Mouse (Mus musculus): Measurements from ENCODE around the gene Lipe.

Lipe gene

GRCm38 (mm10) chr7:25388916-25389315, 9.6 kb downstream of the Lipe start:
- intact Hi-C loops (cut with DNase I), result no loop called here

- intact Hi-C loops (cut with DNase I), result no loop called here
These were observed 10.6 kb downstream of the Lipe start for GRCm38 (mm10) chr7:25387811-25388440.

DNA sequence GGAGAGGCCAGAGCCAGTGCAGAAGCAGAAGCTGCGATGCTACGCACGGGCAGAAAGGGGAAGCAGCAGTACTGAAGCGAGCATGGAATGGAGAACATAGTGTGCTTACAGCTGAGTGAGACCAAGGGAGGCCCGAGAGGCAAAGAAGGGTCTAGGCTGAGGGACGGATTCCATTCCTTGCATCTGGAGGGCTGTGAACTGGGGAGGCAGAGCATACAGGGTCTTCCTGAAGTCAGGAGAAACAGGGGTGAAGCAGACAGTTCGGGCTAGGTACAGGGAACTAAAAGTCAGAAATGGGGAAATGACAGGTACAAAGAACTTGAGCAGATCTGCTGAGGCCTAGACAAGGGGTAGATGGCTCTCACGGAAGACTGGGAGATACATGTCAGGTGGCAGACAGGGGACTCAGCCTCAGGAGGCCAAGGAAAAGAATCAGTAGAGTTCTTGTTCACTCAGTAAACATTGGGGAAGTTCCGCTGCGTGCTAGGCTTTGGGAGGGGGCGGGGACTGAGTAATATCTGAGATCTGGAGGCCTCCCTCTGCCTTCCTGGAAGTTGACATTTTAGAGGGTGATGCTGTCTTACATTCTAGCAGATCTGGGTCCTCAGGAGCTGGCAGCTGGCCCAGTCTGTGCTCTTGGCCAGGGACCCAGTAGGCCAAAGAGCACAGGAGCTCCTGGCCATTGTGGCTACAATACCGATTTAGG, 12.5 kb downstream of the Lipe start:
- intact Hi-C loops (cut with DNase I), result no loop called here

DNA sequence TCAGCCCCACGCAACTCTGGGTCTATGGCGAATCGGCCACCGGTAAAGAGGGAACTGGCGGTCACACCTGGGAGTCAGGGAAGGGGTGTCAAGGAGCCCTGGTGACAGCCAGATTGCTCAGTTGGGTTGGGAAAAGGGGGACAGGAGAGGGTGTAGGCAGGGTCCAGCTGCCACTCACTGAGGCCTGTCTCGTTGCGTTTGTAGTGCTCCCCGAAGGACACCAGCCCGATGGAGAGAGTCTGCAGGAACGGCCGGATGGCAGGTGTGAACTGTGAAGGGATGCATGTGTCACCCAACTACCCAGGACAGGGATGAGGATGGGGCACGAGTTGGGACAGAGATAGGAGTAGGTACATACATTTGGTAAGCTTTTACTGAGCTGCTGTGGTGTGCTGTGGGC, 13.3 kb downstream of the Lipe start:
- intact Hi-C loops (cut with DNase I), result no loop called here

DNA sequence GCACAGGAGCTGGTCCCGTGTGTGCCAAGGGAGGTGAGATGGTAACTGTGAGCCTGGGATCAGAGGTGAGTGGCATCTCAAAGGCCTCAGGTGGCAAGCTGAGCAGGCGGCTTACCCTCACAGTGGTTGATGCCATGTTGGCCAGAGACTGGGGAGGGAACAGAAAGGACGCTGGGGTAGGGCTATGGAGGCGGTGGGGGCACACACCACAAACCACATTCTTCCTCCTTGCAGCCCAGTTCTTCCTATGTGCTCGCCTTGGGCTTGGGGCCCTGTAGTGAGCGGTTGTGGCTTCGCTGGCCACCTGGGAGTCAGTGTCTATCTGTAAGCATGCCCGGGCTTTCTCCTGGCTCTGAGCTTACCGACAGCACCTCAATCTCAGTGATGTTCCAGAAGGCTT, 13.7 kb downstream of the Lipe start:
- intact Hi-C loops (cut with DNase I), result no loop called here

- intact Hi-C loops (cut with DNase I), result no loop called here
These were observed 14.2 kb downstream of the Lipe start for GRCm38 (mm10) chr7:25384318-25384717.

DNA sequence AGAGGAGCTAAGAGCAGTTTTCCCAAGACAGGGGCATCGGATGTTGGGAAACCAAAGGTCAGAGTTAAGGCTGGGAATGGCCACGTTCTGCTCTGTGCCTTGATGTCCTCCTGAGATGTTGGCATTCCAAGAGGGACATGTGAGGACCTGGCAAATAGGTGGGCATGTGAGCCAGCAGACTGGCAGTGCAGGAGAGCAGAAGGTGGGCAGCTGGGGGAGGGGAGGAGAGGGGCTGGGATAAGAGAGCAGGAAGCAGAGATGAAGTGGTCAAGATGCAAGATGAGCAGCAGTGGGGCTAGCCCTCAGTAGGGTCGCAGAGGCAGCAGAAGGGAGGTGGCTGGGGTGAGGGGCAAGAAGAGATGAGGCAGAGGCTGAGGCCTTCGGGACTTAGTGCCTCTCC, 14.6 kb downstream of the Lipe start:
- intact Hi-C loops (cut with DNase I), result no loop called here

GRCm38 (mm10) chr7:25383385-25383784, 15.1 kb downstream of the Lipe start:
- intact Hi-C loops (cut with DNase I), result no loop called here

DNA sequence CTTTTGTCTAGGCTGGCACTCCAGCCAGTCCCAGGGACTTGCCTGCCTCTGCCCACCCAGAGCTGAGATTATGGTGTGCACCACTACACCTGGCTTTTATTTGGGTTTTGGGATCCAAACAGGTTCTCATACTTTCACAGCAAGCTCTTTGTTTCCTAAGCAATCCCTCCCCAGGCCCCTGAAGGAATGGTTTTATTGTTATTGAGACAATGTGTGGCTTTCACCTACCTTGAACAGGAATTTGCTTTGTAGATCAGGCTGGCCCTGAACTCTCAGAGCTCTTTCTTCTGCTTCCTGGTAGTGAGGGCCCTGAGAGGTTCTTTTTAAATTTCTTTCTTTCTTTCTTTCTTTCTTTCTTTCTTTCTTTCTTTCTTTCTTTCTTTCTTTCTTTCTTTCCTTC, 16.0 kb downstream of the Lipe start:
- intact Hi-C loops (cut with DNase I), result no loop called here

- intact Hi-C loops (cut with DNase I), result no loop called here
These were observed 17.2 kb downstream of the Lipe start for GRCm38 (mm10) chr7:25381284-25381680.

DNA sequence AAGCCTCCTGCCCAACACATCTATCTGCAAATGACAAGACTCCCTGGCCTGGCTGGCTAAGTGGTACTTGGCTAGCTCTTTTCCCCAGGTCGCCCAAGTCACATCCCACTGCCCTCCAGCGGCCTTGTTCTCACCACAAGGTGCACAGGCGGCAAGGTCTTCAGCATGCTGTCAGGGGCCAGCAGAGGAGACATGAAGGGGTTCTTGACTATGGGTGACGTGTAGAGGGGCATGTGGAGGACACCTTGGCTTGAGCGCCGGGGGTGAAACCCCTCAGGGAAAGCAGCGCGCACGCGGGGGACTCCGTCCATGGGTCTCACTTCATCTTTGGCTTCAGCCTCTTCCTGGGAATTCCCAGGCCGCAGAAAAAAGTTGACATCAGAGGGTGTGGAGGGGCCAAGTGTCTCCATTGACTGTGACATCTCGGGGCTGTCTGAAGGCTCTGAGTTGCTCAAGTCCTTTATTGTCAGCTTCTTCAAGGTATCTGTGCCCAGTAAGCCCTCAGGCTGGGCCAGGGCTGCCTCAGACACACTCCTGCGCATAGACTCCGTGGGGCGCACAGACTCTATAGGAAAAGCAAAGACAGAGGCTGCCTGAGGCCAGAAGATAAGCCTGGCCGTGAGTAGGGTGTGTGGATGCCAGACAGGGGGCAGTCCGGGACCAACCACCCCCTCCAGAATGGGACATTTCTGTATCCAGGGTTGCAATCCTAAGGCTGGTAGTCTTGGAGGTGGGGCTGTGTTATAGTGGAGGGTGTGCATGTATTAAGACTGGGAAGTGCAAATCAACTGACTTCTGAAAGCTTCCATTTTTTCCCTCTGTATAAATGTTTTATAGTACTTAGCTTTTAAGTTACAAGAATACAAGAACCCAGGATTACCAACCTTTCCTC, 17.9 kb downstream of the Lipe start:
- intact Hi-C loops (cut with DNase I), result no loop called here

DNA sequence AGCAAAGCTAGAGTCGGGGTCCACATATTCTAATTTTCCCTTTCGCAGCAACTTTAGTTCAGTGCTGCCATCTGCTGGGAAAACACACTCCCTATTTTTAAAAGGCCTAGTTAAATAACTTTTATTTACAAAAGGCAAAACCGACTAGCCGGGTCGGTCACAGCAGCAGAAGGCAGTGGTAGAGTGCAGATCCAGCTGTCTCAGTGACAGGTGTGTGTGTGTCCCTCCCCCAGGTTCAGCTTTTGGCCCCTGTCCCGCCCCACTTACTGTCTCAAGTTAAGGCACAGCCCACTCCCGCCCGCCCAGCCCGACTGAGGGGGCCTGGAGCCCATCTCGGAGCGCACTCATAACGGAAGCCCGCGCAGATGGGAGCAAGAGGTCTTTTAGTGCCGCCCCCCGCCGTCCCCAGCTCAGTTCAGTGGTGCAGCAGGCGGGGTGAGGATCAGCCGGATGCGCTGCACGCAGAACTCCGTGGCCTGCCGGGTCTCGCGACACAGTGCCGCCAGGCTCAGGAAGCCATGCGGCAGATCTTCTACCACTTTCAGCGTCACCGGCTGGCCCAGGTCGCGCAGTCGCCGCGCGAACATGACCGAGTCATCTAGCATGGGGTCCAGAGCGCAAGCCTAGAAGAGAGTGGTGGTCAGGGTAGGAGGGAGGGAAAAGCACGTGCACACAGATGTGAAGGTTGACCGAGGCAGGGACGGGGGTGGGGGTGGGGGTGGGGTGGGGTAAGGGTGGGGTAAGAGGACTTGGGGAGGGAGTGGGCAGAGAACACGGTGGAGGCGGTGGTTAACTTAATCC, 18.8 kb downstream of the Lipe start:
- intact Hi-C loops (cut with DNase I), result no loop called here

GRCm38 (mm10) chr7:25378181-25379100, 20.1 kb downstream of the Lipe start:
- intact Hi-C loops (cut with DNase I), result no loop called here

DNA sequence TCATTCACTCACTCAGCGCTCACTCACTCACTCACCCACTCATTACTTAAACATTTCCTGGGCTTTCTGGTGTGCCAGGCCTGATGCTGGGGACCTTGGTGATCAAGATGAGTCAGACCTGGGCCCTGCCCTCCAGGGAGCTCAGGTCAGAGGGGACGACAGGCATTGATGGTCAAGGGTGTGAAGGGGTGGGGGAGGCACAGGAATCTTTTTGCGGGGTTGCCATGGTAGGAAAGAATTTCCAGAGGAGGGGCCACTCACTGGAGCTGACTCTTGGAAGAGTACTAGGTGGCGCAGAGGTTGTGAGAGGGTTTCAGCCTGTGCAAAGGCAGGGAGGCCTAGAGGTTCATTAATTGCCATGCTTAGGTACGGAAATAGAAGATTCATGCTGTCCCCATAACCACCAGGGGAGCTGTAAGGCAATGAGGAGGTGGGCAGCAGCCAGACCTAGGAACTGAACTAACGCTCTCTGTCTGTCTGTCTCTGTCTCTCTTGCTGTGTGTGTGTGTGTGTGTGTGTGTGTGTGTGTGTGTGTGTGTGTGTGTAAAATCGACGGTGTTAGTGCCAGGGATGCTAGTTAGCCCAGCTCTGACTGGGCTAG, 21.3 kb downstream of the Lipe start:
- intact Hi-C loops (cut with DNase I), result no loop called here

DNA sequence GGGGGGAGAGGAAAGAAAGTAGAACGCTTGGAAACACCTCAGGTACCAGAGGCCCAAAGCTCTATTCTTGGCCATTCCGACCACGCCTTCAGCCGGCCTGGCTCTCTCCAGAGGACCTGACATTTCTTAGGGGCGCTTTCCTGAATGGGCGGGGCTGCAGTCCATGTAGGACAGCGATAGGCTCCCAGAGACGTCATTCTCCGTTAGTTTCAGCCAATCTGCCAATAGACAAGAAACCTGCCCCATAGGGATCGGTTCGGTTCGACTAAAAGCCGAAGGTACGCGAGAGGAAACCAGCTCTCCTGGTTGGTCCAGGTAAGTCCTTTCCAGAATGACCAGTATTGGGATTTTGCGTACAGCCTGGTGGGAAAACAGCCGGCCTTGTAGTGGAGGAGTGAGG, 22.0 kb downstream of the Lipe start:
- intact Hi-C loops (cut with DNase I), result no loop called here

DNA sequence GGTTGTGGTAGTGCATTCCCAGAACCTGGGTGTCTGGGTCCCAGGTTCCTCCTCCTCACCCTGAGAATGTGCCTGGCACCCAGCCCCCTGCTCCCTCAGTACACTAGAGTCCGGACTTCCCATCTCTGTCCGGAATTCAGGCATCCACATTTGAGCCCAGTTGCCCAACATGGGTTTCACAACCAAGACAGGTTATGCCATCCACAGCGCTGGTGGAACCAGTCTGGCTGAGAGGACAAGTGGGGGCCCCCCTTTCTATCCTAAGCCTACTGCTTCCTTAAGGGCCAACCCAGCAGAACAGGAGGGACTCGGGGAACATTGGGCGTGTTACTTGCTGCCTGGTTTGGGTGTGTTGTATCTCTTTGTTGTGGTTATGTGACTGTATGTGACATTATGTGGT, 26.1 kb downstream of the Lipe start:
- intact Hi-C loops (cut with DNase I), result no loop called here

DNA sequence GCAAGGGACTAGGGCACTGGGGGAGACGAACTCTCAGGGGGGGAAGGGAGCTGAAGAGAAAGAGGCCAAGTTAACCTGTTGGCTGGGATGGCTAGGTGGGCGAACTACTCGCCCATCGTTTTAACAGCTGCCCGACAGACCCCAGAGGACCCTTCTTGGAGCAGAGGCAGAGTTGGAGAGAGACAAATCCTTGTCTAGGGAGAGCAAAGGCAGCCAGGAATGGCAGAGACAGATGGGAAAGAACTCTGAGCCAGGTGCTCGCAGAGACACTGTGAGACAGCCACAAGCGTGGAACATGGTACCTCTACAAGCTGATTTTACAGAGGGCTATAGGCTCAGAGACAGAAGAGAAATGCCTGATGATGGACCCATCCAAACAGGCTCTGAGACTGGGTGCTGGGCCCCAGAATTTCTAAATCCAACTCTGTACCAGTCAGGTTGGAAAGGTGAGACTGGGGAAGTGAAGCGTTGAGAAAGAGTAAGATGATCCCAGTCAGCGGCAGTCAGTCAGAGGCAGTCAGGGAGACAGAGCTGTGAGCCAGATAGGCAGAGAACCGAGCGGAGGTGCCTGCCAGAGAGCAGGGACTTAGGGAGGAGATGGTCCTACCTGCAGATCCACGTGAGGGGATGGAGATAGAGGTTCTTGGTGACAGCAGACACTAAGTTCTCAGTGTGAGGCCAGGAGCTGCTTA, 29.3 kb downstream of the Lipe start, which contains the start of gene Cnfn:
Cnfn (minus strand) TSS at position 667 of the 692 bp plus-strand sequence.
- intact Hi-C loops (cut with DNase I), result loop anchor here (5.0 kb wide), 2 partner anchors 38 to 42 kb away; no protein-coding TSS in a partner anchor

GRCm38 (mm10) chr7:25368333-25368732, 30.2 kb downstream of the Lipe start:
- intact Hi-C loops (cut with DNase I), result loop anchor here (5.0 kb wide), 2 partner anchors 39 to 41 kb away; no protein-coding TSS in a partner anchor
